Mouse (Mus musculus): Measurements from ENCODE around the gene Spata4. TPM values are rescaled to one million over a fixed set of nuclear protein-coding genes. Genes with fewer than 3 reads are reported as not detected.
A peak's percentile ranks its signal among the peaks of the same experiment; 100 is the strongest.
"Not testable (repeated sequence)": the region's sequence is repeated elsewhere in the genome, so short reads cannot be mapped to it uniquely, and the experiment has no call there.

Spata4 gene
- polyA plus RNA-seq, 1 experiment from 2014 or later: not detected

DNA sequence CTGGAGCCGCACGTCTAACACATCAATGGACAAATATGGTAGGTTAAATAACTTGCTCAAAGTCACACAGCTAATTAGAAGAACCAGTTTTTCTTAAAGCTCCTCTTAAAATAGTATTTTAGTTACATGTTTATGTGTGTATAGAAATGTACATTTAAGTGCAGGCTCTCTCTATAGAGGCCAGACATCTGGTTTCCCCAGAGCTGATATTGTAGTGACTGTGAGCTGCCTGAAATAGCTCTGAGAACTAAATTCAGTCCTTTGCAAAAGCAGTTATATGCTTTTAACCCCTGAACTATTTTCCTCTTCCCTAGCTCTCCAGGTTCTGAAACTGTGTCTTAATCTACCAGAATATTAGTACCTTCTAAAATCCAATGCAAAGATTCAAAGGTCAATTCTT lies 3.2 kb upstream of the Spata4 start:
- DNase-seq (ENCODE audit: low spot score): no peak
- WGBS: 78% methylated on average over 2 of the region's 2 CpGs
- H3K4me2 ChIP-seq (replicated peaks; ENCODE audit: low read depth, low read length): no peak overlapping the region
- no peaks in the 10 kb centered on the region for H3K27me3 ChIP-seq (replicated peaks; ENCODE audit: insufficient read depth, low read length)
- no peak overlapping the region for H3K9ac ChIP-seq (replicated peaks; ENCODE audit: low read depth)
- H3K4me1 ChIP-seq (ENCODE audit: insufficient read depth, low read depth, low read length): no peaks in the 10 kb centered on the region
- no peak overlapping the region for H3K4me3 ChIP-seq (ENCODE audit: low read depth, low read length)
- no peaks in the 10 kb centered on the region for H3K9me3 ChIP-seq (ENCODE audit: low read length)
- no peak for ATAC-seq
- H3K36me3 ChIP-seq (ENCODE audit: insufficient read depth, low read length): no peaks in the 10 kb centered on the region
- H3K27ac ChIP-seq (ENCODE audit: low read length): no peak overlapping the region
- TF ChIP-seq CTCF (IDR thresholded peaks at IDR 0.05): no peak
- no peak for TF ChIP-seq EP300 (IDR thresholded peaks at IDR 0.05)

- Histone ChIP-seq H3K27ac (ENCODE audit: low read length) (no peak overlapping the region), H3K36me3 (ENCODE audit: insufficient read depth, low read length) (no peaks in the 10 kb centered on the region), H3K4me3 (ENCODE audit: low read depth, low read length) (no peak overlapping the region), H3K9me3 (ENCODE audit: low read length) (no peaks in the 10 kb centered on the region), H3K27me3 (replicated peaks; ENCODE audit: insufficient read depth, low read length) (no peaks in the 10 kb centered on the region), H3K9ac (replicated peaks; ENCODE audit: low read depth) (no peak overlapping the region), H3K4me2 (replicated peaks; ENCODE audit: low read depth, low read length) (no peak overlapping the region), H3K4me1 (ENCODE audit: insufficient read depth, low read depth, low read length) (no peaks in the 10 kb centered on the region)
- TF ChIP-seq EP300 (IDR thresholded peaks at IDR 0.05): no peak
- no peak for TF ChIP-seq CTCF (IDR thresholded peaks at IDR 0.05)
- ATAC-seq (no peak), DNase-seq (ENCODE audit: low spot score) (no peak)
- WGBS: 69% methylated on average over 4 of the region's 4 CpGs
Observed at GRCm38 (mm10) chr8:54603440-54603839, 2.9 kb downstream of the Spata4 start.

GRCm38 (mm10) chr8:54609336-54609735 lies 8.8 kb downstream of the Spata4 start:
- no peak overlapping the region for H3K9ac ChIP-seq (replicated peaks; ENCODE audit: low read depth)
- no peak overlapping the region for H3K4me2 ChIP-seq (replicated peaks; ENCODE audit: low read depth, low read length)
- TF ChIP-seq CTCF (IDR thresholded peaks at IDR 0.05) (no peak), EP300 (IDR thresholded peaks at IDR 0.05) (no peak)
- H3K4me3 ChIP-seq (ENCODE audit: low read depth, low read length): no peak overlapping the region
- no peak overlapping the region for H3K27ac ChIP-seq (ENCODE audit: low read length)
- ATAC-seq: no peak
- DNase-seq (ENCODE audit: low spot score): peak; percentile 27
- 52% methylated on average over 2 of the region's 2 CpGs for whole genome bisulfite sequencing
- H3K9me3 ChIP-seq (ENCODE audit: low read length): no peaks in the 10 kb centered on the region
- H3K4me1 ChIP-seq (ENCODE audit: insufficient read depth, low read depth, low read length): no peaks in the 10 kb centered on the region
- H3K27me3 ChIP-seq (replicated peaks; ENCODE audit: insufficient read depth, low read length): no peaks in the 10 kb centered on the region
- no peaks in the 10 kb centered on the region for H3K36me3 ChIP-seq (ENCODE audit: insufficient read depth, low read length)

DNA sequence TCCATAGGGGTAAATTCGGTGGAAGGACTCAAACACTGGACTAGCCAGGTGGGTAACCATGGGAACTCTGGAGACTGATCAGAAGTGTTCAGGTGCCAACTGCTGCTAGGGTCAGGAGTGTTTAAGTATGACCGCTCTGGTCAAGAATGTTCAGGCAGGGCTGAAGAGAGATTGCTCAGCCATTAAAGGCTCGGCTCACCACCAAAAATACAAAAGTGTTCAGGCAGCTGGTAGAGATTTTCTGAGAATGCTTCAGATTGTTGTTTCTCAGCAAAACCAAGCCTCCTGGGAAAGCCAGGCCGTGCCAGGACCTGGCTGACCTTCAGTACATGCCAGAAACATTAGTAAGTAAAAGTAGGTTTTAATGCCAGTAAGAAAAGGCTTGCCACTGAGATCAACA lies 9.7 kb downstream of the Spata4 start:
- DNase-seq (ENCODE audit: low spot score) (peak; percentile 49), ATAC-seq (peak; percentile 87)
- Histone ChIP-seq H3K4me2 (replicated peaks; ENCODE audit: low read depth, low read length) (no peak overlapping the region), H3K27ac (ENCODE audit: low read length) (no peak overlapping the region), H3K4me3 (ENCODE audit: low read depth, low read length) (no peak overlapping the region), H3K27me3 (replicated peaks; ENCODE audit: insufficient read depth, low read length) (no peaks in the 10 kb centered on the region), H3K4me1 (ENCODE audit: insufficient read depth, low read depth, low read length) (no peaks in the 10 kb centered on the region), H3K9ac (replicated peaks; ENCODE audit: low read depth) (no peak overlapping the region), H3K36me3 (ENCODE audit: insufficient read depth, low read length) (no peaks in the 10 kb centered on the region), H3K9me3 (ENCODE audit: low read length) (no peaks in the 10 kb centered on the region)
- WGBS: 47% methylated on average over 4 of the region's 4 CpGs
- TF ChIP-seq EP300 (IDR thresholded peaks at IDR 0.05) (no peak), CTCF (IDR thresholded peaks at IDR 0.05) (no peak)

GRCm38 (mm10) chr8:54616710-54617109 lies 16.1 kb downstream of the Spata4 start:
- not testable (repeated sequence) for H3K27me3 ChIP-seq (replicated peaks; ENCODE audit: insufficient read depth, low read length); ATAC-seq; H3K9ac ChIP-seq (replicated peaks; ENCODE audit: low read depth); H3K4me2 ChIP-seq (replicated peaks; ENCODE audit: low read depth, low read length); H3K27ac ChIP-seq (ENCODE audit: low read length); DNase-seq (ENCODE audit: low spot score); H3K36me3 ChIP-seq (ENCODE audit: insufficient read depth, low read length); H3K4me3 ChIP-seq (ENCODE audit: low read depth, low read length); H3K9me3 ChIP-seq (ENCODE audit: low read length); H3K4me1 ChIP-seq (ENCODE audit: insufficient read depth, low read depth, low read length)
- WGBS: 76% methylated on average over 17 of the region's 17 CpGs

- H3K9ac ChIP-seq (replicated peaks; ENCODE audit: low read depth): no peak overlapping the region
- H3K36me3 ChIP-seq (ENCODE audit: insufficient read depth, low read length): no peaks in the 10 kb centered on the region
- H3K9me3 ChIP-seq (ENCODE audit: low read length): no peaks in the 10 kb centered on the region
- ATAC-seq: no peak
- no peak for DNase-seq (ENCODE audit: low spot score)
- H3K4me2 ChIP-seq (replicated peaks; ENCODE audit: low read depth, low read length): no peak overlapping the region
- no peak for TF ChIP-seq CTCF (IDR thresholded peaks at IDR 0.05)
- no peak for TF ChIP-seq EP300 (IDR thresholded peaks at IDR 0.05)
- no peaks in the 10 kb centered on the region for H3K4me1 ChIP-seq (ENCODE audit: insufficient read depth, low read depth, low read length)
- H3K4me3 ChIP-seq (ENCODE audit: low read depth, low read length): no peak overlapping the region
- no peak overlapping the region for H3K27ac ChIP-seq (ENCODE audit: low read length)
- 82% methylated on average over 4 of the region's 4 CpGs for WGBS
- no peaks in the 10 kb centered on the region for H3K27me3 ChIP-seq (replicated peaks; ENCODE audit: insufficient read depth, low read length)
Observed at GRCm38 (mm10) chr8:54638634-54639033, 38.1 kb downstream of the Spata4 start.

Other genes with a start within 250 kb of the Spata4 start
- 3.8 and 5.2 TPM in 2 replicates for gene Asb5, start 71.2 kb upstream of the Spata4 start, polyA plus RNA-seq (2015; fragmentation: Nextera tagmentation; extraction: Ambion mirVana)
- 38.7 and 41.8 TPM in 2 replicates for gene Spcs3, start 70.8 kb upstream of the Spata4 start, polyA plus RNA-seq (2015; fragmentation: Nextera tagmentation; extraction: Ambion mirVana)